Comparison of ENCODE assay signal across 45 mouse cellular contexts in genomic region chr5:36199519-36199918, GRCm38 (mm10). TPM values are rescaled to one million over a fixed set of nuclear protein-coding genes. Genes with fewer than 3 reads are reported as not detected.
"Had no signal": no experiment of that assay in that cellular context is flagged by ENCODE, and none has a peak within 500 bp of the region (broad histone marks: within the 10 kb centered on the region; RNA-seq: fewer than 3 reads in every experiment).

No protein-coding gene starts in this region.

- H3K4me3 ChIP-seq: heart, embryonic 10.5 days; heart, embryonic 12.5 days; heart, embryonic 13.5 days; heart, embryonic 15.5 days; hindbrain, embryonic 12.5 days; hindbrain, embryonic 15.5 days; intestine, embryonic 15.5 days; kidney, embryonic 15.5 days; layer of hippocampus, adult 2 months had no signal

- H3K27ac ChIP-seq: heart, embryonic 10.5 days; heart, embryonic 13.5 days; heart, embryonic 15.5 days; hindbrain, embryonic 12.5 days; hindbrain, embryonic 14.5 days; hindbrain, embryonic 15.5 days; hindbrain, postnatal 0 days; intestine, embryonic 15.5 days; kidney, embryonic 15.5 days; kidney, postnatal 0 days; layer of hippocampus, adult 2 months had no signal

- H3K9ac ChIP-seq: heart, embryonic 12.5 days; heart, embryonic 13.5 days; heart, embryonic 15.5 days; hindbrain, embryonic 12.5 days; hindbrain, embryonic 14.5 days; hindbrain, embryonic 15.5 days; intestine, embryonic 15.5 days; kidney, embryonic 15.5 days had no signal

- H3K27me3 ChIP-seq: heart, embryonic 12.5 days; heart, embryonic 13.5 days; heart, embryonic 15.5 days; hindbrain, embryonic 12.5 days; hindbrain, embryonic 15.5 days; intestine, embryonic 15.5 days; kidney, embryonic 15.5 days had no signal

- DNase-seq: heart, postnatal 10 days; heart, postnatal 14 days; heart, postnatal 36 days; heart, postnatal 4 days; kidney, adult 11 months; kidney, adult 18-20 months; kidney, adult 2 months; kidney, adult 8-10 months; kidney, adult 9 months; kidney, postnatal 10 days; kidney, postnatal 14 days; kidney, postnatal 25 days; kidney, postnatal 36 days; kidney, postnatal 4 days; layer of hippocampus, adult 9-11 months; layer of hippocampus, postnatal 36 days had no signal

- H3K9me3 ChIP-seq: heart, embryonic 10.5 days; heart, embryonic 12.5 days; heart, embryonic 13.5 days; heart, embryonic 15.5 days; hindbrain, embryonic 12.5 days; hindbrain, embryonic 15.5 days; intestine, embryonic 15.5 days; kidney, embryonic 15.5 days had no signal

- H3K36me3 ChIP-seq: heart, embryonic 10.5 days; heart, embryonic 12.5 days; heart, embryonic 13.5 days; heart, embryonic 15.5 days; hindbrain, embryonic 12.5 days; hindbrain, embryonic 15.5 days; intestine, embryonic 15.5 days; kidney, embryonic 15.5 days had no signal

- ATAC-seq: hindbrain, embryonic 16.5 days; hindbrain, postnatal 0 days; inflammation-experienced regulatory T-cells, adult 6 months; intestine, embryonic 15.5 days; intestine, embryonic 16.5 days; intestine, postnatal 0 days had no signal

- H3K4me2 ChIP-seq: heart, embryonic 11.5 days; heart, embryonic 12.5 days; heart, embryonic 13.5 days; heart, embryonic 15.5 days; hindbrain, embryonic 12.5 days; hindbrain, embryonic 14.5 days; hindbrain, embryonic 15.5 days; intestine, embryonic 15.5 days; kidney, embryonic 15.5 days had no signal

RNA-seq across cellular contexts. Expression of gene Psapl1, which starts 4.3 kb away (rescaled TPM):
- total RNA-seq: heart, adult 8-10 months; heart, postnatal 10 days; heart, postnatal 14 days; heart, postnatal 25 days; heart, postnatal 36 days; heart, postnatal 4 days; hematopoietic stem cell, adult 5-6 weeks; hindbrain, postnatal 0 days; layer of hippocampus, adult 18-20 months; layer of hippocampus, adult 2 months; layer of hippocampus, adult 8-10 months; layer of hippocampus, postnatal 10 days; layer of hippocampus, postnatal 14 days; layer of hippocampus, postnatal 25 days; layer of hippocampus, postnatal 36 days; left cerebral cortex, adult 18-20 months had no signal
- polyA plus RNA-seq: heart, embryonic 12.5 days; heart, embryonic 14.5 days; heart, postnatal 0 days; hindbrain, embryonic 11.5 days; hindbrain, embryonic 15.5 days; hindbrain, postnatal 0 days; inflammation-experienced regulatory T-cells, adult 6 months; kidney, adult 2 months had no signal
